Mouse (Mus musculus) limb, embryonic 12.5 days (tissue): Measurements from ENCODE around the gene Sema4a. TPM values are rescaled to one million over a fixed set of nuclear protein-coding genes. Genes with fewer than 3 reads are reported as not detected.
"Not testable (repeated sequence)": the region's sequence is repeated elsewhere in the genome, so short reads cannot be mapped to it uniquely, and the experiment has no call there.

ENCODE experiments used
- ATAC-seq: fragments of 200-750 bp; cut with Nextera tagmentation; 2 replicates; pipeline ENCODE4 v1.8.0; 2017; ENCODE audit warnings: low read depth, moderate TSS enrichment; ENCODE audit not compliant: insufficient number of reproducible peaks, insufficient read depth, low FRiP score, low TSS enrichment
- H3K27ac ChIP-seq: fragments of 300-500 bp; sonication (generic); 2 replicates; pipeline ENCODE4 v1.5.1; 2016; ENCODE audit warnings: mild to moderate bottlenecking, moderate library complexity
- H3K27me3 ChIP-seq: fragments of 300-500 bp; sonication (generic); 2 replicates; pipeline ENCODE4 v1.6.1; 2016; ENCODE audit warnings: mild to moderate bottlenecking, moderate library complexity
- H3K36me3 ChIP-seq: fragments of 300-500 bp; sonication (generic); 2 replicates; pipeline ENCODE4 v1.6.1; 2016; ENCODE audit warnings: mild to moderate bottlenecking, moderate library complexity
- H3K4me1 ChIP-seq: fragments of 300-500 bp; sonication (generic); replicated peaks from 2 replicates; pipeline ENCODE4 v1.6.1; 2016
- H3K4me2 ChIP-seq: fragments of 300-500 bp; sonication (generic); 2 replicates; pipeline ENCODE4 v1.6.1; 2016; ENCODE audit warnings: mild to moderate bottlenecking, moderate library complexity
- H3K4me3 ChIP-seq: fragments of 300-500 bp; sonication (generic); replicated peaks from 2 replicates; pipeline ENCODE4 v1.5.1; 2016; ENCODE audit warnings: mild to moderate bottlenecking
- H3K9ac ChIP-seq: fragments of 300-500 bp; sonication (generic); replicated peaks from 2 replicates; pipeline ENCODE4 v1.6.1; 2016; ENCODE audit warnings: mild to moderate bottlenecking, moderate library complexity
- H3K9me3 ChIP-seq: fragments of 300-500 bp; sonication (generic); 2 replicates; pipeline ENCODE4 v1.6.1; 2016; ENCODE audit warnings: mild to moderate bottlenecking, moderate library complexity
- WGBS: fragments of 180-500 bp; shearing (Covaris S2); methylation state at CpG from one replicate; pipeline ENCODE4 v1.1.7; 2016; 5-methylcytosine and 5-hydroxymethylcytosine counted together
- polyA plus RNA-seq: library from polyadenylated mRNA; unstranded; fragments of >200 nt; fragmentation: Nextera tagmentation; extraction: Ambion mirVana; gene quantifications from 2 replicates; pipeline ENCODE4 v1.2.1, GENCODE M21; 2016

Gene Sema4a
- polyA plus RNA-seq, 1 experiment from 2014 or later: 8.3 TPM

GRCm38 (mm10) chr3:88446471-88447123 is 14.4 kb downstream of the Sema4a start:
- Histone ChIP-seq H3K4me3 (no peak overlapping the region), H3K27ac (no peak overlapping the region), H3K36me3 (no peaks in the 10 kb centered on the region), H3K27me3 (peaks cover 8% of the 10 kb centered on the region; the same call in 1 of the 2 replicates), H3K9me3 (no peaks in the 10 kb centered on the region), H3K4me1 (peaks cover 10% of the 10 kb centered on the region; the same call in 1 of the 2 replicates), H3K9ac (no peak overlapping the region), H3K4me2 (no peak overlapping the region)
- ATAC-seq: no peak
- WGBS: 75% methylated on average over 8 of the region's 8 CpGs

GRCm38 (mm10) chr3:88442888-88443287 is 18.1 kb downstream of the Sema4a start:
- H3K27me3 ChIP-seq: peaks cover 9% of the 10 kb centered on the region; the same call in 1 of the 2 replicates
- H3K4me1 ChIP-seq: peaks cover 25% of the 10 kb centered on the region
- H3K27ac ChIP-seq: no peak overlapping the region
- ATAC-seq: no peak
- H3K36me3 ChIP-seq: 0 out of 2 replicates have a peak, but pooled peaks cover 5% of the 10 kb centered on the region
- H3K9ac ChIP-seq: no peak overlapping the region
- H3K4me3 ChIP-seq: no peak overlapping the region
- no peaks in the 10 kb centered on the region for H3K9me3 ChIP-seq
- WGBS: 75% methylated on average over 7 of the region's 7 CpGs
- no peak overlapping the region for H3K4me2 ChIP-seq

GRCm38 (mm10) chr3:88442488-88442887 is 18.5 kb downstream of the Sema4a start:
- H3K27ac ChIP-seq: no peak overlapping the region
- H3K4me1 ChIP-seq: peaks cover 29% of the 10 kb centered on the region
- WGBS: 70% methylated on average over 12 of the region's 12 CpGs

GRCm38 (mm10) chr3:88440500-88441381 is 20.2 kb downstream of the Sema4a start:
- no peak for ATAC-seq
- no peaks in the 10 kb centered on the region for H3K9me3 ChIP-seq
- no peak overlapping the region for H3K27ac ChIP-seq
- peaks cover 5% of the 10 kb centered on the region; the same call in 1 of the 2 replicates for H3K36me3 ChIP-seq
- H3K4me3 ChIP-seq: peak overlapping the region; percentile 21; the same call in 1 of the 2 replicates
- 17% methylated on average over 27 of the region's 27 CpGs for WGBS
- peak overlapping the region; percentile 49 for H3K4me2 ChIP-seq
- peaks cover 42% of the 10 kb centered on the region for H3K4me1 ChIP-seq
- no peak overlapping the region for H3K9ac ChIP-seq
- peaks cover 9% of the 10 kb centered on the region; the same call in 1 of the 2 replicates for H3K27me3 ChIP-seq

More at GRCm38 (mm10) chr3:88442488-88442887, 18.5 kb downstream of the Sema4a start:
- H3K4me3 ChIP-seq: no peak overlapping the region
- peaks cover 9% of the 10 kb centered on the region; the same call in 1 of the 2 replicates for H3K27me3 ChIP-seq
- ATAC-seq: no peak
- H3K4me2 ChIP-seq: no peak overlapping the region
- H3K36me3 ChIP-seq: 0 out of 2 replicates have a peak, but pooled peaks cover 5% of the 10 kb centered on the region
- H3K9me3 ChIP-seq: no peaks in the 10 kb centered on the region
- no peak overlapping the region for H3K9ac ChIP-seq

- ATAC-seq: no peak
- no peak overlapping the region for H3K4me3 ChIP-seq
These were observed 21.4 kb downstream of the Sema4a start for GRCm38 (mm10) chr3:88439582-88439981.

GRCm38 (mm10) chr3:88437454-88437853 is 23.5 kb downstream of the Sema4a start:
- Histone ChIP-seq H3K4me2 (peak overlapping the region; percentile 60), H3K9me3 (no peaks in the 10 kb centered on the region), H3K4me3 (peak overlapping the region; percentile 32; the same call in 1 of the 2 replicates), H3K36me3 (peaks cover 5% of the 10 kb centered on the region; the same call in 1 of the 2 replicates), H3K4me1 (peaks cover 42% of the 10 kb centered on the region), H3K27me3 (peaks cover 5% of the 10 kb centered on the region; the same call in 1 of the 2 replicates), H3K27ac (0 out of 2 replicates have a peak overlapping the region, but pooled peaks have one; percentile 53), H3K9ac (peak overlapping the region; percentile 31; the same call in 1 of the 2 replicates)
- no peak for ATAC-seq
- 76% methylated on average over 10 of the region's 10 CpGs for WGBS

More at GRCm38 (mm10) chr3:88439582-88439981, 21.4 kb downstream of the Sema4a start:
- Histone ChIP-seq H3K4me2 (no peak overlapping the region), H3K4me1 (peaks cover 42% of the 10 kb centered on the region), H3K9me3 (no peaks in the 10 kb centered on the region), H3K9ac (no peak overlapping the region; the same call in 1 of the 2 replicates), H3K27ac (no peak overlapping the region), H3K27me3 (peaks cover 9% of the 10 kb centered on the region; the same call in 1 of the 2 replicates), H3K36me3 (peaks cover 5% of the 10 kb centered on the region; the same call in 1 of the 2 replicates)
- WGBS: 71% methylated on average over 4 of the region's 4 CpGs

GRCm38 (mm10) chr3:88436395-88437201 is 24.4 kb downstream of the Sema4a start:
- H3K9ac ChIP-seq: peak overlapping the region; percentile 31; the same call in 1 of the 2 replicates
- H3K27ac ChIP-seq: peak overlapping the region; percentile 53; the same call in 1 of the 2 replicates
- WGBS: 8% methylated on average over 29 of the region's 29 CpGs

GRCm38 (mm10) chr3:88435515-88435914 is 25.5 kb downstream of the Sema4a start:
- H3K27me3 ChIP-seq: no peaks in the 10 kb centered on the region; the same call in 1 of the 2 replicates
- no peak overlapping the region for H3K4me2 ChIP-seq
- peaks cover 36% of the 10 kb centered on the region for H3K4me1 ChIP-seq
- no peak for ATAC-seq
- H3K9me3 ChIP-seq: no peaks in the 10 kb centered on the region
- no peak overlapping the region for H3K9ac ChIP-seq
- no peak overlapping the region for H3K27ac ChIP-seq
- no peak overlapping the region for H3K4me3 ChIP-seq
- H3K36me3 ChIP-seq: peaks cover 5% of the 10 kb centered on the region; the same call in 1 of the 2 replicates
- 62% methylated on average over 10 of the region's 10 CpGs for WGBS

More at GRCm38 (mm10) chr3:88436395-88437201, 24.4 kb downstream of the Sema4a start:
- Histone ChIP-seq H3K36me3 (peaks cover 5% of the 10 kb centered on the region; the same call in 1 of the 2 replicates), H3K4me3 (peak overlapping the region; percentile 32), H3K27me3 (peaks cover under 1% of the 10 kb centered on the region; the same call in 1 of the 2 replicates), H3K4me1 (peaks cover 42% of the 10 kb centered on the region), H3K9me3 (no peaks in the 10 kb centered on the region), H3K4me2 (peak overlapping the region; percentile 60)
- ATAC-seq: peak; percentile 89

GRCm38 (mm10) chr3:88428639-88429038 is 32.3 kb downstream of the Sema4a start:
- not testable (repeated sequence) for ATAC-seq, H3K36me3 ChIP-seq, H3K4me3 ChIP-seq, H3K9ac ChIP-seq, H3K9me3 ChIP-seq, H3K27ac ChIP-seq, H3K4me2 ChIP-seq, H3K4me1 ChIP-seq, H3K27me3 ChIP-seq
- WGBS: 72% methylated on average over 8 of the region's 8 CpGs

- no peak for ATAC-seq
- H3K9me3 ChIP-seq: no peaks in the 10 kb centered on the region
- no peak overlapping the region for H3K4me2 ChIP-seq
- H3K27ac ChIP-seq: no peak overlapping the region
- H3K4me1 ChIP-seq: peaks cover 15% of the 10 kb centered on the region
- 85% methylated on average over 4 of the region's 4 CpGs for WGBS
- no peak overlapping the region for H3K9ac ChIP-seq
- H3K4me3 ChIP-seq: no peak overlapping the region
- no peaks in the 10 kb centered on the region for H3K27me3 ChIP-seq
- H3K36me3 ChIP-seq: no peaks in the 10 kb centered on the region
These were observed 33.6 kb downstream of the Sema4a start for GRCm38 (mm10) chr3:88427342-88427905.
